Comparison of ENCODE assay signal across 8 mouse cellular contexts in genomic region chr12:73545672-73546085, GRCm38 (mm10). TPM values are rescaled to one million over a fixed set of nuclear protein-coding genes. Genes with fewer than 3 reads are reported as not detected.
DNase-seq lines count a peak whose midpoint lies in the region; ATAC-seq lines count a peak whose summit lies in the region.

No protein-coding gene starts in this region.

- peak overlapping the region; percentile 24 for H3K9ac ChIP-seq in liver, embryonic 12.5 days

- H3K36me3 ChIP-seq in liver, embryonic 12.5 days: no peaks in the 10 kb centered on the region

- no peak overlapping the region for H3K27ac ChIP-seq in liver, embryonic 12.5 days

- no peaks in the 10 kb centered on the region for H3K9me3 ChIP-seq in liver, embryonic 12.5 days (replicated peaks)

- H3K27me3 ChIP-seq in liver, embryonic 12.5 days (replicated peaks): peaks cover 85% of the 10 kb centered on the region

- peak; percentile 18 to 39 for DNase-seq in CD8-positive naive resting alpha-beta T cell, adult 2 months (ENCODE audit: low read depth in 2 of 2, low spot score in 2 of 2)
- peak; percentile 49 for DNase-seq in adrenal gland, postnatal 25 days
- peak; percentile 59 for DNase-seq in gastrocnemius, postnatal 14 days
- peak; percentile 73 for DNase-seq in induced T-regulatory cell, adult 2 months (ENCODE audit: low read depth)
- DNase-seq in naive thymus-derived CD4-positive, alpha-beta T cell, adult 2 months (ENCODE audit: low read depth): peak; percentile 73
- no peak for DNase-seq in spleen, postnatal 36 days (ENCODE audit: low spot score in 2 of 2)

- peak overlapping the region; percentile 68 for H3K4me2 ChIP-seq in liver, embryonic 12.5 days

- peak overlapping the region; percentile 46 for H3K4me3 ChIP-seq in liver, embryonic 12.5 days

- 4% methylated on average over 55 of the region's 55 CpGs for WGBS in liver, embryonic 12.5 days (ENCODE audit: insufficient replicate concordance)

- intact Hi-C loops in gastrocnemius, postnatal 14 days (cut with DNase I; ENCODE audit: low total_unique reads): no loop called here

- H3K4me1 ChIP-seq in liver, embryonic 12.5 days: peaks cover 13% of the 10 kb centered on the region

- ATAC-seq in liver, embryonic 12.5 days: no peak
- ATAC-seq in monocyte, adult 5-6 weeks (replicated peaks; ENCODE audit: insufficient number of reproducible peaks, low FRiP score, low TSS enrichment, poor library complexity, severe bottlenecking): no peak

RNA-seq across cellular contexts. Expression of gene Tmem30b, which starts 0.5 kb away (rescaled TPM):
- total RNA-seq in adrenal gland, postnatal 25 days (2021): 0.38 TPM in 1 of 2 replicates, not detected in the other
- total RNA-seq in gastrocnemius, postnatal 14 days (2021): under 1 TPM; 0.80 to 0.96 TPM
- 0.60 and 0.87 TPM in 2 replicates for polyA plus RNA-seq in liver, embryonic 12.5 days (2016; fragmentation: Nextera tagmentation; extraction: Ambion mirVana)
- total RNA-seq in monocyte, adult 5-6 weeks (2017): not detected in 3 replicates

RNA-seq across cellular contexts. Expression of gene Prkch, which starts 38.9 kb away (rescaled TPM):
- total RNA-seq in adrenal gland, postnatal 25 days (2021): 13.6 and 15.2 TPM in 2 replicates
- total RNA-seq in gastrocnemius, postnatal 14 days (2021): 10 to 100 TPM in 1 of 2 experiments, 1 to 10 TPM in 1; 9.0 to 12.5 TPM
- polyA plus RNA-seq in liver, embryonic 12.5 days (2016; fragmentation: Nextera tagmentation; extraction: Ambion mirVana): 4.8 and 5.0 TPM in 2 replicates
- 140 to 209 TPM (median 154 TPM) in 3 replicates for total RNA-seq in monocyte, adult 5-6 weeks (2017)

Comparison
In these comparisons a context has a peak if more than half of its experiments do, and no peak if none do; other contexts are left out.
1. DNase-seq: peak in CD8-positive naive resting alpha-beta T cell, adult 2 months (2 of 2), adrenal gland, postnatal 25 days (single experiment), gastrocnemius, postnatal 14 days (single experiment), induced T-regulatory cell, adult 2 months (single experiment) and naive thymus-derived CD4-positive, alpha-beta T cell, adult 2 months (single experiment); none in spleen, postnatal 36 days (0 of 2).